Comparison of ENCODE assay signal across 21 mouse cellular contexts in the genomic region with DNA sequence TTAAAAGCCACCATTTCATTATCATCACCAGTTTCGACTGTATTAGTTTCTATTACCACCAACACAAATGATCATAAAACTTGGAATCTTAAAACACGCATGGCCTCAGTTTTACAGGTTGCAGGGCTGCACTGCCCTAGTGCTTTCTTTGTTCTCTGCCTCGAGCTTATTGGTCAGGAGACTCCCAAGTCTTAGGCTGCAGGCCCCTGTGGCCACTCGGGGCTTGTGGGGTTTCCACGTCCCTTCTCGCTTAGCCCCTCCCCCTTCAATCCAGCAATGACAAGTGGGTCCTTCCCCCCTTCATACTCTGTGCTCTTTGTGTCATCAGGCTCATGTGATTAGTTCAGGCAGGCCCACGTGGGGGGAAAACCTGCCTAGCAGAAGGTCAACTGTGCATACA.
A peak's percentile ranks its signal among the peaks of the same experiment; 100 is the strongest.
DNase-seq lines count a peak whose midpoint lies in the region; ATAC-seq lines count a peak whose summit lies in the region.
"Had no signal": no experiment of that assay in that cellular context is flagged by ENCODE, and none has a peak within 500 bp of the region (broad histone marks: within the 10 kb centered on the region; RNA-seq: fewer than 3 reads in every experiment).

No protein-coding gene starts in this region.

- H3K9me3 ChIP-seq in heart, embryonic 13.5 days, result no peaks in the 10 kb centered on the region
- no peaks in the 10 kb centered on the region for H3K9me3 ChIP-seq in midbrain, embryonic 12.5 days
- H3K9me3 ChIP-seq in midbrain, embryonic 16.5 days (replicated peaks; ENCODE audit: control insufficient read depth, low read length, poor library complexity, severe bottlenecking), result no peaks in the 10 kb centered on the region
- H3K9me3 ChIP-seq in limb, embryonic 11.5 days (ENCODE audit: control insufficient read depth, low read length), result no peaks in the 10 kb centered on the region
- H3K9me3 ChIP-seq: stomach, embryonic 15.5 days had no signal

- H3K27ac ChIP-seq in heart, embryonic 13.5 days (replicated peaks), result peak overlapping the region; percentile 24; the same call in 1 of the 2 replicates
- H3K27ac ChIP-seq in midbrain, embryonic 12.5 days (replicated peaks), result no peak overlapping the region
- H3K27ac ChIP-seq in midbrain, embryonic 16.5 days (ENCODE audit: low read length), result no peak overlapping the region
- H3K27ac ChIP-seq in limb, embryonic 11.5 days (replicated peaks; ENCODE audit: low read depth, low read length), result no peak overlapping the region
- H3K27ac ChIP-seq: left cerebral cortex, adult 2 months; macrophage; stomach, embryonic 15.5 days had no signal

- H3K4me1 ChIP-seq in heart, embryonic 13.5 days, result peaks cover 67% of the 10 kb centered on the region
- peaks cover 2% of the 10 kb centered on the region; the same call in 1 of the 2 replicates for H3K4me1 ChIP-seq in midbrain, embryonic 12.5 days
- no peaks in the 10 kb centered on the region for H3K4me1 ChIP-seq in midbrain, embryonic 16.5 days (ENCODE audit: control insufficient read depth, insufficient read depth, low read length)
- H3K4me1 ChIP-seq in limb, embryonic 11.5 days (ENCODE audit: control insufficient read depth, insufficient read depth, low read length), result no peaks in the 10 kb centered on the region

- no peak for DNase-seq in heart, postnatal 10 days
- no peak for DNase-seq in limb, embryonic 11.5 days (ENCODE audit: low spot score)
- no peak for DNase-seq in frontal cortex, postnatal 14 days (ENCODE audit: low spot score in 2 of 2)
- no peak for DNase-seq in lung, postnatal 25 days (ENCODE audit: low spot score)
- DNase-seq in frontal cortex, postnatal 10 days (ENCODE audit: low spot score in 2 of 2), result no peak
- DNase-seq: adrenal gland, postnatal 14 days; cerebellum, adult 11-12 months; cerebellum, postnatal 36 days; kidney, postnatal 10 days; liver; lung, adult 2 months; thymus, postnatal 14 days had no signal

- intact Hi-C loops in heart, postnatal 10 days (cut with DNase I), result no loop called here

- no peak for ATAC-seq in heart, embryonic 13.5 days (ENCODE audit: extremely low read depth, insufficient number of reproducible peaks, low FRiP score, low TSS enrichment)
- ATAC-seq in midbrain, embryonic 12.5 days (ENCODE audit: low FRiP score, low read depth), result 0 out of 2 replicates have a peak, but pooled peaks have one; percentile 44
- no peak for ATAC-seq in midbrain, embryonic 16.5 days
- ATAC-seq in limb, embryonic 11.5 days (ENCODE audit: insufficient number of reproducible peaks, low FRiP score, low TSS enrichment, low read depth), result 0 out of 2 replicates have a peak, but pooled peaks have one; percentile 26
- ATAC-seq: activated CD4-positive, CD25-positive, alpha-beta regulatory T cell, adult 4 months; intestine, embryonic 16.5 days; Patski had no signal

- peak overlapping the region; percentile 40; the same call in 1 of the 2 replicates for H3K9ac ChIP-seq in heart, embryonic 13.5 days
- no peak overlapping the region for H3K9ac ChIP-seq in midbrain, embryonic 12.5 days (replicated peaks)
- no peak overlapping the region for H3K9ac ChIP-seq in midbrain, embryonic 16.5 days (ENCODE audit: low read depth, low read length)
- 0 out of 2 replicates have a peak overlapping the region, but pooled peaks have one; percentile 13 for H3K9ac ChIP-seq in limb, embryonic 11.5 days (ENCODE audit: low read length)
- H3K9ac ChIP-seq: stomach, embryonic 15.5 days had no signal

- no peak overlapping the region for H3K4me3 ChIP-seq in heart, embryonic 13.5 days
- H3K4me3 ChIP-seq in midbrain, embryonic 12.5 days, result no peak overlapping the region
- no peak overlapping the region for H3K4me3 ChIP-seq in midbrain, embryonic 16.5 days (ENCODE audit: low read depth, low read length)
- no peak overlapping the region for H3K4me3 ChIP-seq in limb, embryonic 11.5 days (ENCODE audit: low read depth, low read length)
- H3K4me3 ChIP-seq: left cerebral cortex, adult 2 months; stomach, embryonic 15.5 days had no signal

- H3K36me3 ChIP-seq in heart, embryonic 13.5 days, result no peaks in the 10 kb centered on the region
- H3K36me3 ChIP-seq in midbrain, embryonic 12.5 days, result no peaks in the 10 kb centered on the region
- H3K36me3 ChIP-seq in midbrain, embryonic 16.5 days (ENCODE audit: control insufficient read depth, insufficient read depth, low read length), result no peaks in the 10 kb centered on the region
- H3K36me3 ChIP-seq in limb, embryonic 11.5 days (ENCODE audit: control insufficient read depth, insufficient read depth, low read length), result no peaks in the 10 kb centered on the region
- H3K36me3 ChIP-seq: stomach, embryonic 15.5 days had no signal

- no peak overlapping the region for H3K4me2 ChIP-seq in heart, embryonic 13.5 days
- no peak overlapping the region for H3K4me2 ChIP-seq in midbrain, embryonic 12.5 days (replicated peaks)
- H3K4me2 ChIP-seq in midbrain, embryonic 16.5 days (ENCODE audit: low read length), result no peak overlapping the region
- no peak overlapping the region for H3K4me2 ChIP-seq in limb, embryonic 11.5 days (ENCODE audit: low read depth, severe bottlenecking)
- H3K4me2 ChIP-seq: stomach, embryonic 15.5 days had no signal

- no peaks in the 10 kb centered on the region for H3K27me3 ChIP-seq in heart, embryonic 13.5 days (replicated peaks)
- no peaks in the 10 kb centered on the region for H3K27me3 ChIP-seq in midbrain, embryonic 12.5 days
- H3K27me3 ChIP-seq in midbrain, embryonic 16.5 days (ENCODE audit: control insufficient read depth, insufficient read depth, low read depth, low read length), result no peaks in the 10 kb centered on the region
- no peaks in the 10 kb centered on the region for H3K27me3 ChIP-seq in limb, embryonic 11.5 days (ENCODE audit: control insufficient read depth, insufficient read depth, low read length)
- H3K27me3 ChIP-seq: Patski; stomach, embryonic 15.5 days had no signal

- 49% methylated on average over 7 of the region's 7 CpGs for WGBS in heart, embryonic 13.5 days
- WGBS in midbrain, embryonic 12.5 days, result 47% methylated on average over 7 of the region's 7 CpGs
- WGBS in midbrain, embryonic 16.5 days, result 38% methylated on average over 7 of the region's 7 CpGs
- 41% methylated on average over 7 of the region's 7 CpGs for WGBS in limb, embryonic 11.5 days

Comparison
In these comparisons a context has a peak if more than half of its experiments do, and no peak if none do; other contexts are left out.
1. ATAC-seq: peak in midbrain, embryonic 12.5 days (single experiment) and limb, embryonic 11.5 days (single experiment); none in heart, embryonic 13.5 days (single experiment) and midbrain, embryonic 16.5 days (single experiment).
2. H3K9ac ChIP-seq: peak in heart, embryonic 13.5 days (single experiment) and limb, embryonic 11.5 days (single experiment); none in midbrain, embryonic 12.5 days (single experiment) and midbrain, embryonic 16.5 days (single experiment).